Mouse (Mus musculus): ENCODE measurements around the gene Vav1.

GRCm38 (mm10) chr17:57305593-57305992, 26.7 kb downstream of the Vav1 start:
- TF ChIP-seq CTCF (IDR thresholded peaks at IDR 0.05; ENCODE audit: control insufficient read depth, insufficient read depth, low read length) (no peak), POLR2A (IDR thresholded peaks at IDR 0.05; ENCODE audit: borderline replicate concordance, control insufficient read depth, low read depth, low read length) (no peak)
